In the genomic region with DNA sequence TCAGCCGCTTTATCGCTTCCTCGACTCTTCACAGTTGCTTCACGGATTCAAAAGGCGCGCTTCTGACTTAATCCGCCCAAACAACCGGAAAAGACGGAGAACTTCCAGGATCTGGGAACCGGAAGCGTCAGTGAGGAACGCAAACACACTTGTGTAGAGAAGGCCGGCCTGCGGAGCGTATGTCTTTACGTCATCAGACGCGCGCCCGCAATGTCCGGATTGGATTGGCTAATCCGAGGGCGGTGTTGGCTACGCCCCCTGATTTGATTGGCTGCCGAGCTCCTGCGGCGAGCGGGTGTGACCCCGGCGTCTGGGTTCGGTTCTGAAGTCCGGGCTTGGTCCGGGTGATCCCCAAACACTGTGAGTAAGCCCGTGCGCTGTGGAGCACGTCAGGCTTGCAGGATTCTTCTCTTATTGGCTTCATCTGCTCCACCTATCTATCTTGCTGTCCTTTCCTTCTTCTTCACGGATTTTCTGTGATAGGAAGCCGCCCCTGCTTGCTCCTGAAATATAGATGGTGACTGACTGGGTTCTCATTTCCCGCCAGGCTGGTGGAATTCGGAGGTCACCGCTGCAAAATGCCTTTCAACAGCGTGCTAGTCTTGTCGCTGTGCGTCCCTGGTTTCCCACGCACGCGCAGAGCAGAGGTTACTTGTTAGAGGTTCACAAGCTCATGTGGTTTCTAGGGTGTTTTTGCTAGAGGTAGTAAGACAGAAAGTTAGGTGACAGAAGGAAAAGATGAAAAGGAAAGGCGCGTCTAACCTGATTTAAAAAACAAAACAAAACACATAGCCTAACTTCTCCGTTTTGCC, we compare ENCODE assay signal across 2 mouse cellular contexts.
A peak's percentile ranks its signal among the peaks of the same experiment; 100 is the strongest.
TF ChIP-seq lines count a peak whose summit lies in the region.

A gene (plus strand): TSS at position 266 of the 812 bp plus-strand sequence.
A gene (minus strand): TSS at position 628 of the 812 bp plus-strand sequence.

TF ChIP-seq in C2C12, 6 proteins besides CTCF, POLR2A, EP300 and RAD21 (continued from another document):
- no peak for TF ChIP-seq MYOD1 (IDR thresholded peaks at IDR 0.05; ENCODE audit: control insufficient read depth, insufficient read length, low read depth)

TF ChIP-seq in myocyte, 11 proteins besides CTCF, POLR2A, EP300 and RAD21 (continued from another document):
- TF ChIP-seq MYOG (IDR thresholded peaks at IDR 0.05; ENCODE audit: control insufficient read depth in 1 of 3, insufficient read depth in 1 of 3, insufficient read length in 2 of 3, low read depth in 2 of 3) (no peak), MAX (IDR thresholded peaks at IDR 0.05; ENCODE audit: low read depth) (no peak), SRF (IDR thresholded peaks at IDR 0.05; ENCODE audit: control insufficient read depth, insufficient read length, low read depth) (peak; percentile 61), POLR2AphosphoS2 (IDR thresholded peaks at IDR 0.05; ENCODE audit: insufficient read length, low read depth) (peak; percentile 42)
